25 mouse cellular contexts compared by ENCODE assay signal in the genomic region with DNA sequence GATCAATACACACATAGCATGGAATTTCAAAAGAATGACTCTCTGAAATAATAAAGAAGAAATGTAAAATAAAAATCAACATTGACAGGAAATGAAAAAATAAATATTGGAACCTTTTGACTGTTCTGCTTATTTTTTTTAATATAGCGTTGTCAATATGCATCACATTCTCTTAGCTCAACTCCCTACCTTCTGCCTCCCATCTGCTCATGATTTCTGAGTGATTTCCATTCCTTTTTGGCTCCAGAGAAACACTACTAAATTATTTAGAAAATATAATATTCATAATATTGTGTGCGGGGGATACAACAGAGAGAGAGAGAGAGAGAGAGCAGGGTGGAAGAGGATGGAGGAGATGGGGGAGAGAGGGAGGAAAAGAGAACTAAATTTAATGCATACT. TPM values are rescaled to one million over a fixed set of nuclear protein-coding genes. Genes with fewer than 3 reads are reported as not detected.
"Had no signal": no experiment of that assay in that cellular context is flagged by ENCODE, and none has a peak within 500 bp of the region (broad histone marks: within the 10 kb centered on the region; RNA-seq: fewer than 3 reads in every experiment).

No protein-coding gene starts in this region.

- H3K9me3 ChIP-seq: neural tube, embryonic 13.5 days; neural tube, embryonic 15.5 days; stomach, embryonic 15.5 days had no signal

- H3K4me1 ChIP-seq: neural tube, embryonic 13.5 days; neural tube, embryonic 15.5 days; stomach, embryonic 15.5 days had no signal

- H3K4me3 ChIP-seq: neural tube, embryonic 13.5 days; neural tube, embryonic 15.5 days; stomach, embryonic 15.5 days had no signal

- H3K27ac ChIP-seq: neural tube, embryonic 13.5 days; neural tube, embryonic 15.5 days; stomach, embryonic 15.5 days; stomach, postnatal 0 days had no signal

- H3K27me3 ChIP-seq: neural tube, embryonic 13.5 days; neural tube, embryonic 15.5 days; stomach, embryonic 15.5 days had no signal

- H3K9ac ChIP-seq: neural tube, embryonic 13.5 days; neural tube, embryonic 15.5 days; stomach, embryonic 15.5 days had no signal

- DNase-seq: retina, postnatal 1 day; right cerebral cortex, adult 18-20 months; right cerebral cortex, postnatal 14 days; right cerebral cortex, postnatal 25 days; right cerebral cortex, postnatal 4 days; spleen, adult 18-20 months; thymus, adult 18-20 months; thymus, adult 2 months; thymus, postnatal 14 days; thymus, postnatal 25 days; thymus, postnatal 36 days; thymus, postnatal 4 days had no signal

- H3K36me3 ChIP-seq: neural tube, embryonic 13.5 days; neural tube, embryonic 15.5 days; stomach, embryonic 15.5 days had no signal

- H3K4me2 ChIP-seq: neural tube, embryonic 13.5 days; neural tube, embryonic 15.5 days; stomach, embryonic 15.5 days had no signal

RNA-seq across cellular contexts. Expression of a gene that starts 5.4 kb away (rescaled TPM):
- total RNA-seq: neutrophil, adult 5-6 weeks had no signal
- polyA plus RNA-seq: neural tube, embryonic 13.5 days; neural tube, embryonic 14.5 days; neural tube, embryonic 15.5 days; small intestine, adult 2 months; spleen, adult 2 months; stomach, embryonic 14.5 days; stomach, embryonic 15.5 days; stomach, embryonic 16.5 days; stomach, postnatal 0 days; testis, adult 2 months; thymus, adult 2 months; thymus, postnatal 0 days; urinary bladder, adult 2 months had no signal
